Mouse (Mus musculus): Measurements from ENCODE around the gene Ppfia1.

GRCm38 (mm10) chr7:144432920-144433319 is 120.6 kb downstream of the Ppfia1 start:
- TF ChIP-seq CTCF (IDR thresholded peaks at IDR 0.05; ENCODE audit: borderline replicate concordance, extremely low read depth, insufficient read depth, insufficient read length) (no peak), POLR2A (IDR thresholded peaks at IDR 0.05; ENCODE audit: borderline replicate concordance, extremely low read depth, insufficient read depth, insufficient read length, poor library complexity, severe bottlenecking) (no peak)
